Mouse (Mus musculus): ENCODE data around the gene Kptn. TPM values are rescaled to one million over a fixed set of nuclear protein-coding genes. Genes with fewer than 3 reads are reported as not detected.

Gene Kptn
- total RNA-seq (2023) = 14.9 and 15.4 TPM in 2 replicates

GRCm38 (mm10) chr7:16119569-16120261, at the start of gene Kptn:
Gene Kptn (plus strand): TSS chr7:16119895.

GRCm38 (mm10) chr7:16098021-16099017, 21.4 kb upstream of the Kptn start, which contains the start of gene Napa:
Gene Napa (plus strand): TSS chr7:16098458.

GRCm38 (mm10) chr7:16129421-16129845, 9.7 kb downstream of the Kptn start, which contains the start of gene Slc8a2:
Gene Slc8a2 (plus strand): TSS chr7:16129826.

GRCm38 (mm10) chr7:16174597-16175541, 55.2 kb downstream of the Kptn start, which contains the start of gene Meis3:
Gene Meis3 (plus strand): TSS chr7:16175090.

Other genes with a start within 250 kb of the Kptn start
- gene Crx, start 239.9 kb upstream of the Kptn start, total RNA-seq (2023) = not detected in 2 replicates
- not detected in 2 replicates for gene Crxos, start 237.3 kb upstream of the Kptn start, total RNA-seq (2023)
- gene Selenow, start 197.5 kb upstream of the Kptn start, total RNA-seq (2023) = 15.2 and 15.5 TPM in 2 replicates
- 148 and 177 TPM in 2 replicates for gene Nop53, start 173.8 kb upstream of the Kptn start, total RNA-seq (2023)
- gene Ehd2, start 152.3 kb upstream of the Kptn start, total RNA-seq (2023) = 0.14 TPM in 1 of 2 replicates, not detected in the other
- 28.1 and 31.4 TPM in 2 replicates for gene Bicra, start 72.0 kb upstream of the Kptn start, total RNA-seq (2023)
- gene Zfp541, start 58.1 kb upstream of the Kptn start, total RNA-seq (2023) = 0.50 and 0.66 TPM in 2 replicates
- gene Napa, start 21.4 kb upstream of the Kptn start, total RNA-seq (2023) = 246 and 292 TPM in 2 replicates
- 0.13 and 0.14 TPM in 2 replicates for gene Slc8a2, start 9.9 kb downstream of the Kptn start, total RNA-seq (2023)
- 0.66 TPM in 1 of 2 replicates, not detected in the other for gene Meis3, start 55.2 kb downstream of the Kptn start, total RNA-seq (2023)
- 17.9 and 21.1 TPM in 2 replicates for gene Dhx34, start 102.1 kb downstream of the Kptn start, total RNA-seq (2023)
- gene C5ar2, start 124.3 kb downstream of the Kptn start, total RNA-seq (2023) = 25.9 and 27.4 TPM in 2 replicates
- gene C5ar1, start 139.6 kb downstream of the Kptn start, total RNA-seq (2023) = 567 and 627 TPM in 2 replicates
- gene Inafm1, start 153.7 kb downstream of the Kptn start, total RNA-seq (2023) = 12.8 and 16.8 TPM in 2 replicates
- gene Ccdc9, start 166.9 kb downstream of the Kptn start, total RNA-seq (2023) = 232 and 320 TPM in 2 replicates
- 31.3 and 38.9 TPM in 2 replicates for gene Bbc3, start 188.5 kb downstream of the Kptn start, total RNA-seq (2023)